Mouse (Mus musculus): ENCODE data around the gene Zdbf2. TPM values are rescaled to one million over a fixed set of nuclear protein-coding genes. Genes with fewer than 3 reads are reported as not detected.
"Not testable (repeated sequence)": the region's sequence is repeated elsewhere in the genome, so short reads cannot be mapped to it uniquely, and the experiment has no call there.

Gene Zdbf2
- polyA plus RNA-seq, 1 experiment = 0.03 TPM

- Histone ChIP-seq H3K27ac (ENCODE audit: insufficient read depth, low read depth, low read length) (no peak overlapping the region), H3K27me3 (replicated peaks; ENCODE audit: control insufficient read depth, insufficient read depth, low read length) (peaks cover 11% of the 10 kb centered on the region)
- 48% methylated on average over 5 of the region's 5 CpGs for WGBS
Observed at GRCm38 (mm10) chr1:63278106-63278505, 5.0 kb downstream of the Zdbf2 start.

DNA sequence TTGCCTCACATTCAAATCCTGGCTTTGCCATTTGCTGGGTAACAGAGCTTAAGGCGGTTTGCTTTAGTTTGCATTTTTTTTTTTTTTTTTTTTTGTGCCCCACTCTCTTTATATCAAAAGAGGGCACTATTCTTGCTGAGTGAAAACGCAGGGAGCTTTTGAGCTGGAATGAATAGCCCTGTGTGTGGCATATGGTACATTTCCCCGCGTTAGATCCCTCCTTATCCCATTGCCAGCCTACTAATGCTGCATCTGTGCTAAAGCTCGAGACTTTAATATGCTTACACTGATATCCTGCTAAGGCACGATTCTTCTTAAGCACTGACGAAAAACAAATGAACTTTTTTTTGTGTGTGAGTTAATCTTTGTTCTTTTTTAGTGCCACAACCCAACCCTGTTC is 20.9 kb downstream of the Zdbf2 start:
- TF ChIP-seq POLR2A (IDR thresholded peaks at IDR 0.05; ENCODE audit: low read depth, low read length) (no peak), CTCF (conservative IDR thresholded peaks at IDR 0.05; ENCODE audit: insufficient read depth, insufficient read length, low read depth, low read length) (no peak)
- H3K4me3 ChIP-seq (ENCODE audit: insufficient read depth, low read depth, low read length) = no peak overlapping the region
- no peaks in the 10 kb centered on the region for H3K4me1 ChIP-seq (ENCODE audit: control insufficient read depth, insufficient read depth, low read length)
- H3K27ac ChIP-seq (ENCODE audit: insufficient read depth, low read depth, low read length) = no peak overlapping the region
- no peak for DNase-seq
- no peaks in the 10 kb centered on the region for H3K27me3 ChIP-seq (replicated peaks; ENCODE audit: control insufficient read depth, insufficient read depth, low read length)
- 63% methylated on average over 7 of the region's 7 CpGs for WGBS
- H3K36me3 ChIP-seq (ENCODE audit: control insufficient read depth, insufficient read depth, low read length) = no peaks in the 10 kb centered on the region

More at GRCm38 (mm10) chr1:63278106-63278505, 5.0 kb downstream of the Zdbf2 start:
- DNase-seq = no peak
- no peaks in the 10 kb centered on the region for H3K36me3 ChIP-seq (ENCODE audit: control insufficient read depth, insufficient read depth, low read length)
- peaks cover 3% of the 10 kb centered on the region; the same call in 1 of the 2 replicates for H3K4me1 ChIP-seq (ENCODE audit: control insufficient read depth, insufficient read depth, low read length)
- TF ChIP-seq CTCF (conservative IDR thresholded peaks at IDR 0.05; ENCODE audit: insufficient read depth, insufficient read length, low read depth, low read length) (no peak), POLR2A (IDR thresholded peaks at IDR 0.05; ENCODE audit: low read depth, low read length) (no peak)
- no peak overlapping the region for H3K4me3 ChIP-seq (ENCODE audit: insufficient read depth, low read depth, low read length)

DNA sequence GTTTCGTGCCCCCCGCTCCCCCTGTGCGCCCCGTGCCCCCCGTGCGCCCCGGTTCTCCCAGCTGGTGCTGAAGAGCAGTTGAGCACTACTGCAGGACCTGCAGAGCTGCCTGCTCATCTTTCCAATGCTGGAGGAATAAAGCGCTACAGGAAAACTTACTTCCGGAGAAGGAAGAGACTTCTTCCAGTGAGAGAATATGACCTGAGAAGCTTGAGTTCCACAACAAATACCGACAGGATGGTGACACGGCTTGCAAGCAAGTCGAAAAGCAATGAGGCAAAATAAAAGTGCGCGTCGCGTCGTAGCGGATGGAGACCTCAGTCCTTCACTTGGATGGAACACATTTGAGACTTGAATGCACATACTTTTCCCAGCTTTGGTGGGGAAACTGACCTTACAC is 36.6 kb downstream of the Zdbf2 start:
- no peak for TF ChIP-seq CTCF (conservative IDR thresholded peaks at IDR 0.05; ENCODE audit: insufficient read depth, insufficient read length, low read depth, low read length)
- Histone ChIP-seq H3K36me3 (ENCODE audit: control insufficient read depth, insufficient read depth, low read length) (no peaks in the 10 kb centered on the region), H3K4me1 (ENCODE audit: control insufficient read depth, insufficient read depth, low read length) (no peaks in the 10 kb centered on the region), H3K4me3 (ENCODE audit: insufficient read depth, low read depth, low read length) (no peak overlapping the region), H3K27me3 (replicated peaks; ENCODE audit: control insufficient read depth, insufficient read depth, low read length) (peaks cover 1% of the 10 kb centered on the region; the same call in 1 of the 2 replicates), H3K27ac (ENCODE audit: insufficient read depth, low read depth, low read length) (no peak overlapping the region)
- 42% methylated on average over 18 of the region's 18 CpGs for WGBS
- no peak for DNase-seq

GRCm38 (mm10) chr1:63323565-63324132 is 50.6 kb downstream of the Zdbf2 start:
- H3K4me3 ChIP-seq (ENCODE audit: insufficient read depth, low read depth, low read length); H3K4me1 ChIP-seq (ENCODE audit: control insufficient read depth, insufficient read depth, low read length); H3K27ac ChIP-seq (ENCODE audit: insufficient read depth, low read depth, low read length); H3K36me3 ChIP-seq (ENCODE audit: control insufficient read depth, insufficient read depth, low read length); DNase-seq; H3K27me3 ChIP-seq (replicated peaks; ENCODE audit: control insufficient read depth, insufficient read depth, low read length): not testable (repeated sequence)
- WGBS = 43% methylated on average over 12 of the region's 12 CpGs

Other genes with a start within 250 kb of the Zdbf2 start
- gene Ino80d, start 158.6 kb upstream of the Zdbf2 start, polyA plus RNA-seq (2012; rRNA removed) = 8.1 and 10.0 TPM in 2 replicates
- gene Eef1b2, start 96.4 kb upstream of the Zdbf2 start, polyA plus RNA-seq (2012; rRNA removed) = 215 and 216 TPM in 2 replicates
- 116 and 163 TPM in 2 replicates for gene Ndufs1, start 96.4 kb upstream of the Zdbf2 start, polyA plus RNA-seq (2012; rRNA removed)
- gene Gpr1, start 58.7 kb upstream of the Zdbf2 start, polyA plus RNA-seq (2012; rRNA removed) = 0.05 and 0.06 TPM in 2 replicates
- 0.80 TPM in 2 replicates for gene Adam23, start 172.6 kb downstream of the Zdbf2 start, polyA plus RNA-seq (2012; rRNA removed)